Mouse (Mus musculus) limb, embryonic 10.5 days (tissue): ENCODE measurements at regions not wholly inside any gene's neighbourhood (a gene's known extent, or its start where the extent isn't known, plus 50 kb on each side); places are given as distances from the start of the nearest gene placed in this dataset.

ENCODE experiments used
- DNase-seq: peaks from one replicate; pipeline ENCODE4 v3.0.0-alpha.2; 2017; ENCODE audit warnings: low spot score
- H3K27ac ChIP-seq: fragments of 300-500 bp; sonication (generic); 2 replicates; pipeline ENCODE4 v1.5.1; 2016; ENCODE audit warnings: mild to moderate bottlenecking
- H3K27me3 ChIP-seq: fragments of 300-500 bp; sonication (generic); 2 replicates; pipeline ENCODE4 v1.6.1; 2016; ENCODE audit warnings: low read depth, mild to moderate bottlenecking; ENCODE audit not compliant: poor library complexity, severe bottlenecking
- H3K36me3 ChIP-seq: fragments of 300-500 bp; sonication (generic); 2 replicates; pipeline ENCODE4 v1.6.1; 2016; ENCODE audit warnings: mild to moderate bottlenecking, moderate library complexity
- H3K4me1 ChIP-seq: fragments of 300-500 bp; sonication (generic); 2 replicates; pipeline ENCODE4 v1.6.1; 2016
- H3K4me3 ChIP-seq: fragments of 300-500 bp; sonication (generic); 2 replicates; pipeline ENCODE4 v1.5.1; 2016; ENCODE audit warnings: mild to moderate bottlenecking, moderate library complexity
- H3K9me3 ChIP-seq: fragments of 300-500 bp; sonication (generic); replicated peaks from 2 replicates; pipeline ENCODE4 v1.6.1; 2016; ENCODE audit warnings: mild to moderate bottlenecking
- WGBS: fragments of 180-500 bp; shearing (Covaris S2); methylation state at CpG from one replicate; pipeline ENCODE4 v1.1.7; 2016; 5-methylcytosine and 5-hydroxymethylcytosine counted together

DNA sequence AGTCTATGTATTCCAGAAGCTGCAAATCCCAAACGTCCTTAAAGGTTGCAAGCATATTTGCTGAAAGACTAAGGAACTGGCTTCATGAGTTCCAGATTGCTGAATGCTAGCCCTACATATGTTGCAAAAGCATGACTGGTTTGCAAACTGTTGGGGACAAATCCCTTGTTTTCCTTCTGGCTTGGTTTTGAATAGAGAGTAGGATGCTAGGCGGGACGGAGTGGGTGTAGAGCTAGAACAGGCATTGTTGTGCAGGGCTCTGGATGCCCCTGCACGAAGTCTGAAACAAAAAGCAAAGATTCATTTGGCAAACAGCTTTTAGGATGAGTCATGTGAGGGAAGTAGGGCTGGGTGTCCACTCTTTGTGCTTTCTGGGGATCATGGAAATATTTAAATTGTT is 500.9 kb upstream of the Cnksr2 start:
- WGBS, result 66% methylated on average over 4 of the region's 4 CpGs
- DNase-seq, result no peak

DNA sequence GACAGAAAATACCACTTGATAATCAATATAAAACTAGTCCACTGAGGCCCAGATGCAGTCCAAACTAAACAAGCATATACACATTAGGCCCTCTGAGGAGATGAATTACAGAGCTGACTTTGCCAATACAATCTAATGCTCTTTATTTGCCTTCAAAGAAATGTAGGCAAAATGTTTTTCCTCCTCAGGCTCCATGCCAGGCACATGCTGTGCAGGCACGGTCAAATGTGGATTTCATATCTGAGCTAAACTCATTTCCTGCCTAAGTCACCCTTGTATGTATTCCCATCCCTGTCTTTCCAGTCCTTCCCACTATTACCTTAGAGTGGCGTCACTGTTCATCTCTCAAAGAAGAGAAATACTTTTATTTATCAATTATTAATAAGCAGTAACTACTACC is 534.8 kb upstream of the Cnksr2 start:
- H3K4me1 ChIP-seq, result no peaks in the 10 kb centered on the region
- no peak overlapping the region for H3K4me3 ChIP-seq
- H3K9me3 ChIP-seq, result no peaks in the 10 kb centered on the region
- no peak overlapping the region for H3K27ac ChIP-seq
- 91% methylated on average over 2 of the region's 2 CpGs for WGBS
- H3K27me3 ChIP-seq, result no peaks in the 10 kb centered on the region
- DNase-seq, result no peak
- no peaks in the 10 kb centered on the region for H3K36me3 ChIP-seq

More for the DNA sequence above, 500.9 kb upstream of the Cnksr2 start:
- no peaks in the 10 kb centered on the region for H3K36me3 ChIP-seq
- H3K27me3 ChIP-seq, result peaks cover 27% of the 10 kb centered on the region
- no peak overlapping the region for H3K4me3 ChIP-seq
- no peaks in the 10 kb centered on the region for H3K9me3 ChIP-seq
- H3K4me1 ChIP-seq, result no peaks in the 10 kb centered on the region
- no peak overlapping the region for H3K27ac ChIP-seq

DNA sequence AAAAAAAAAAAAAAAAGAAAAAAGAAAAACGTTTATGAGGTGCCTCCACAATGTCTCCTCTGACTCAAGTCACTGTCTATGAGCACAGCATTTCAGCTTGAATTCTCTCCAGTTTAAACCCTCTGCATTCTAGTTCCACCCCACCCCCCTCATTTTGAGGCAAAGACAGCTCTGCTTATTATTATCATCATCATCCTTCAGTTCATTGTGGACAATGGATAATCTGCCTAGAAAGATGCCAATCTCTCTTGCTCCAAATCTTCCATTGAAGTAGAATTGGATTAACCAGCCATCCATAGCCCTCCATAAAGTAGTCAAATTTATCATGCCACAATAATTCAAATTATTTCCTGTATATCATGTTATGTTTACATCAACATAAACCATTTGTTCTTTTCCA is 570.0 kb upstream of the Cnksr2 start:
- DNase-seq, result no peak
- WGBS, result 12% methylated on average over 1 of the region's 1 CpGs
- Histone ChIP-seq H3K4me1 (no peaks in the 10 kb centered on the region), H3K27me3 (peaks cover 50% of the 10 kb centered on the region), H3K9me3 (no peaks in the 10 kb centered on the region), H3K36me3 (no peaks in the 10 kb centered on the region), H3K4me3 (no peak overlapping the region), H3K27ac (no peak overlapping the region)

DNA sequence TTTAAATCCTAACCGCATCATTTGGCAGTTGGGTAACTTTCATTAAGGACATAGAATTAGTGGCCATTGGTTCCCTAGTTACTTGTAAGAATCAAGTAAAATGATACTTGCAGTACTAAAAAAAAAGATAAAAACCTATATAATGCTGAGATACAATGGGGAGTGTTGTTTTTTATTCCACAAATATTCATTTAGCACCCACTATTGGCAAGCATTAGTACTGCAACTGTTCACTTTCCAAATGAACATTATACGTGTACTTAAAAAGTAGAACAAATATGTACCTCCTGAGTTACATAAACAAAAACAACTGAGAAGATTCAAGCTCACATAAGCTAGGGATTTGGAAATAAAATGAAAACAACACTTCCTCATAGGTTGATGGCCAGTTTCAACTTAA is 570.5 kb upstream of the Cnksr2 start:
- Histone ChIP-seq H3K27me3 (peaks cover 55% of the 10 kb centered on the region), H3K27ac (no peak overlapping the region), H3K9me3 (no peaks in the 10 kb centered on the region), H3K4me3 (no peak overlapping the region), H3K36me3 (no peaks in the 10 kb centered on the region), H3K4me1 (no peaks in the 10 kb centered on the region)
- 75% methylated on average over 2 of the region's 2 CpGs for WGBS
- no peak for DNase-seq

DNA sequence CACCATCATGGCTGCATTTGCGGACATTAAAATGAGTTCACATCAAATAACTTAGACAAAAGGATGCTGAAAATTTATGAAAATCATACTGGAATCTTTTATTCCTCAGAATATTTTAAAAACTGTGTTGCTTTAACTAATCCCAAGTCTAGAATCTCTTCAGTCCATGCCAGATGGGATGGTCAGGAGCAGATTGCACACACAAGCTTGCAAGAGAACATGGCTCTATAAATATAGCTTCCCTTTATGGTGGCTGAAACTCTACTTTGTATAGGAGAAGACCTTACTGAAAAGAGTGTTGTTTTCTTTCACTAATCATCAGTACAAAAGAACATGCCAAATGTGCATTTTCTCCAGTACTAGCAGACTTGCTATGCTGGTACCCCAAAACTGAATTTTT is 570.9 kb upstream of the Cnksr2 start:
- no peaks in the 10 kb centered on the region for H3K9me3 ChIP-seq
- H3K36me3 ChIP-seq, result no peaks in the 10 kb centered on the region
- peaks cover 59% of the 10 kb centered on the region for H3K27me3 ChIP-seq
- no peak overlapping the region for H3K4me3 ChIP-seq
- no peaks in the 10 kb centered on the region for H3K4me1 ChIP-seq
- DNase-seq, result no peak
- no peak overlapping the region for H3K27ac ChIP-seq
- 94% methylated on average over 1 of the region's 1 CpGs for WGBS

DNA sequence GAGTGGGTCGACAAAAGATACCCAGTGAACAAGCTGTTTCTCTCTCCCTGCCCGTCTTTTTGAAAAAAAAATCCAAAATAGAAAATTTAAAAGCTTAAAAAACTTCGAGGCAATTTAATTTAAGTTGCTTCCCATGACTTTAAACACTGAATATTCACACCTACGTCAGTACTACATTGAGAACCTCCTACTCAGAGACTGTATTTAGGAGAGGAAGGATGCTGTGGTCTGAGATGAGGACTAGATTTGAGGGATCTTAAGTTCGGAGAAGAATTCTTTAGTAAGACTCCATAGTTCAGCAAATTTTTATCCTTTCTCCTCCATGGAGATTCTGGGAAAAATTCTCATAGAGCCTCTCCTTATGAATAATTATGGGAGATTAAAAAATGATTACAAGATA is 571.4 kb upstream of the Cnksr2 start:
- Histone ChIP-seq H3K36me3 (no peaks in the 10 kb centered on the region), H3K27me3 (peaks cover 63% of the 10 kb centered on the region)
- 74% methylated on average over 5 of the region's 5 CpGs for WGBS

DNA sequence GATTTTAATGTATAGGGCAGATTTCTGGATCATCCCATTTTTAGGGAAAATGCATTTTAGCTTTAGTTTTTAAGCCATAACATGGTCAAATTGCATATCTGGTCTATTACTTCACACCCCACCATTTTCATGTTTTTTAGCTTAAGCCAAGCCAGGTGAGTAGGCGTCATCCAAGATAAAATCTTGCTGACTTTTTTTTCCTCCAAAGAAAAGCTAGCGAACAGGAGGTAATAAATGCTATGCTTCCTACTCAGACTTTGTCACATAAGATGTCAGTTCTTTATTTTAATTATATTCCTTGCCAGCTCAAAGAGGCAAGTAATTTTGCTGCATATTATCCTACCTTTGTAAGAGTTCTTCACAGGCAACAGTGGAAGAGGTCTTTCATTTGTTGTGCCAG is 572.0 kb upstream of the Cnksr2 start:
- no peaks in the 10 kb centered on the region for H3K4me1 ChIP-seq
- no peaks in the 10 kb centered on the region for H3K9me3 ChIP-seq
- H3K27ac ChIP-seq, result no peak overlapping the region
- H3K4me3 ChIP-seq, result no peak overlapping the region
- no peak for DNase-seq
- WGBS, result 79% methylated on average over 2 of the region's 2 CpGs
- no peaks in the 10 kb centered on the region for H3K36me3 ChIP-seq
- peaks cover 67% of the 10 kb centered on the region for H3K27me3 ChIP-seq

More for the DNA sequence above, 571.4 kb upstream of the Cnksr2 start:
- no peak for DNase-seq
- no peaks in the 10 kb centered on the region for H3K9me3 ChIP-seq
- H3K27ac ChIP-seq, result no peak overlapping the region
- H3K4me1 ChIP-seq, result no peaks in the 10 kb centered on the region
- H3K4me3 ChIP-seq, result no peak overlapping the region

DNA sequence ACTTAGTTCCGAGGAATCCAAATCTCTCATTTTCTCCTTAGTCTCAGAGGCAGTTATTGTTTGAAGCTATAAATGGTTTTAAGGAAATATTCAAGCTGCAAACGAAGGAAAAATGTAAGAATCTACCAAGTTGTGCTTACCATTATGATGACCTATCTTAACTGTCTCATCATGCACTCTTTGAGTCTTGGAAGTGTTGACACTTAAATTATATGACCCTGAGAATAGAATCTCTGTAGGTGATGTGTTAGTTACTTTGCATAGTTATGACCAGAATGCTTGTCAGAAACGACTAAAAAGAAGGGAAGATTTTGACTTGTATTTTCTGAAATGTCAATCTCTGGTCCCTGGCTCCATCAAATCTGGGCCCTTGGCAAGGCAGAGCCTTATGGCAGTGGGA is 582.7 kb upstream of the Rps6ka3 start:
- 73% methylated on average over 3 of the region's 3 CpGs for WGBS
- no peak for DNase-seq
- peaks cover 73% of the 10 kb centered on the region for H3K27me3 ChIP-seq
- H3K27ac ChIP-seq, result no peak overlapping the region
- H3K9me3 ChIP-seq, result no peaks in the 10 kb centered on the region
- no peaks in the 10 kb centered on the region for H3K4me1 ChIP-seq
- H3K36me3 ChIP-seq, result no peaks in the 10 kb centered on the region
- H3K4me3 ChIP-seq, result no peak overlapping the region

DNA sequence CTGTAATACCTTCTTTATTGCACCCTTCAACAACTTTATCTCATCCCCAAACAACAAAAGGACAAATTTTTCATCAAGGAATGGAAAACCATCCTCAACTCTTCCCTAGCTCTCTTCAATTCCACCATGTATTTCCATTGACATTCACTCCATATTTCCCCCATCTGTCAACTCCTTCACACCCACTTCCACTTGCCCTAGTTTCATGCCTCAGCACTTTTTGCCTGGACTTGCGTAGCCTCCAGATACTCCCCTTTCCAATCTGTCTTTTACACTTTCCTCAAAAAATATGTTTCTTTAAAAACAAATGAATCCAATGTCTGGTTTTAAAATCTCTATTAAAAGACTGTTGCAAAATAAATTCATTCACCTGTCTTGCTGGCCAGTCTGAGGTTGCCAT is 577.7 kb upstream of the Rps6ka3 start:
- H3K4me3 ChIP-seq, result no peak overlapping the region
- no peaks in the 10 kb centered on the region for H3K4me1 ChIP-seq
- 91% methylated on average over 1 of the region's 1 CpGs for WGBS
- H3K27me3 ChIP-seq, result peaks cover 69% of the 10 kb centered on the region
- H3K9me3 ChIP-seq, result no peaks in the 10 kb centered on the region
- DNase-seq, result no peak
- H3K36me3 ChIP-seq, result no peaks in the 10 kb centered on the region
- no peak overlapping the region for H3K27ac ChIP-seq

DNA sequence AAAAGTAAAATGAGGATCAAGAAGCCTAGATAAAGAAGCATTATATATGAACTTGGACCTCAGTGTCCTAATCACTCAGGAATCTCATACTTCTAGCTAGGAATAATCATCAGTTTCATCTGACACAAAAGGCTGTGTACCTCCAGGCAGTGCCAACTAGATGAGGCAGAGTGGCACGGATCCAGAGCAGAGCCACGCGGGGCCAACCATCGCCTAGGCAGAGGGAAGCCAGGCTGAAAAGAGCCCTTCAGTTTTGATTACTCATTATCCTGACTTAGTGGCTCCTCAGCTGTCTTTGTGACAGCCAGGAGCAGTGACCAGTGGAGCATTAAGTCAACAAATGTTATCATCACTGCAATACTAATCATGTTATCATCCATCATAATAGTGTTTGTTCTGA is 557.9 kb upstream of the Rps6ka3 start:
- DNase-seq, result no peak
- Histone ChIP-seq H3K4me1 (no peaks in the 10 kb centered on the region), H3K36me3 (no peaks in the 10 kb centered on the region), H3K27ac (no peak overlapping the region), H3K9me3 (no peaks in the 10 kb centered on the region), H3K27me3 (peaks cover 19% of the 10 kb centered on the region; the same call in 1 of the 2 replicates), H3K4me3 (no peak overlapping the region)
- WGBS, result 82% methylated on average over 4 of the region's 4 CpGs

DNA sequence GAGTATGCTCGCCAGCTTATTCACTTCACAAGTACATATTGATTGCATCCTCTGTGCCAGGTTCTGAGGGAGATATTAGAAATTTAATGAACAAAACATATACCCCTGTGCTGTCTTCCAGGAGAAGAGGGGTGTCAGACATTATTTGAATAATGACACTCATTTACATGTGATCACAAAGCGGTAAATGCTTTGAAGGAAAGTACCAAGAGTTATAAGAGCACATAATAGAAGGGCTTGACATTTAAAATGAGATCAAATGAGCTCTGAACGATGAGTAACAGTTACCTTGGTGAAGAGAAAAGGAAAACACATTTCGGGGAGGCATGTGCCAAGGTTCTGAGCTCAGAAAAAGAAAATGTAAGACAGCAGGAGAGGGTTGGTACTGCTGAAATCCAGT is 553.9 kb upstream of the Rps6ka3 start:
- Histone ChIP-seq H3K36me3 (no peaks in the 10 kb centered on the region), H3K4me3 (no peak overlapping the region), H3K4me1 (no peaks in the 10 kb centered on the region), H3K27ac (no peak overlapping the region), H3K27me3 (peaks cover 10% of the 10 kb centered on the region; the same call in 1 of the 2 replicates), H3K9me3 (no peaks in the 10 kb centered on the region)
- WGBS, result 78% methylated on average over 4 of the region's 4 CpGs
- DNase-seq, result no peak

DNA sequence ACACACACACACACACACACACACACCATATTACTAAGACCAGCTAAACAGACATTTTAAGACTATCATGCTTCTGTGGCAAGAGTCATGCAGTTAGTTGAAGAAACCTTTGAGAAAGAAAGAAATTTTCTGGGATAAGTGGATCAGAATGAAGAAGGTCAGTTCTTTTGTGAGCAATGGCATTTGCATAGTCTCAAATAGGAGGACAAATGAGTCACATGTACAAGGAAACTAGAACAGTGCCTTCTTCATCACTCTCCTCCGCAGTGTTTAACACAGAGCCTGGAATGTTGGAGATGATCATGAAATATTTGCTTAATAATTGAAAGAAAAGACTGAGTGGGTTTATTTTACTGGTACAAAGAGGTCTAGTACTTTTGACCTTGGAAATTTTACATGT is 515.9 kb upstream of the Rps6ka3 start:
- Histone ChIP-seq H3K4me1 (no peaks in the 10 kb centered on the region), H3K9me3 (no peaks in the 10 kb centered on the region), H3K4me3 (no peak overlapping the region), H3K27me3 (no peaks in the 10 kb centered on the region), H3K27ac (no peak overlapping the region), H3K36me3 (no peaks in the 10 kb centered on the region)
- no peak for DNase-seq
- WGBS, result 96% methylated on average over 1 of the region's 1 CpGs

DNA sequence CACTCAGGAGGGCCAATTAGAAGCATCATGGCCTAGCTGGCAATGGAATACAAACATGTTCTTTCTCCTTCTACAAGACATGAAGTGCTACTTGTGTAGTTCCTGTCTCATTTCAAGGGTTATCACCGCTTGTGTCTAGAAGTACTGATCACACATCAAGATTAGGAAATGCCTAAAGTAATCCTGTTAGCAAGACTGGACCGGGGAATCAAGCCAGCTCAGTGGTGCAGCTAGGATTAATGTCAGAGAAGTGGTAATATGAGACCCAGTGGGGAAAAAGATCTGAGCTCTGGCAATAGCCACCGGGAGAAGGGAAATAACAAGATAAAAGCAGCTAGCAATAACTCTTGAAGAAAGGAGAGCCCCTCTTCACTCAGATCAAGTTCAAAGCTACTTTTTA is 506.7 kb upstream of the Rps6ka3 start:
- Histone ChIP-seq H3K27me3 (peaks cover 37% of the 10 kb centered on the region; the same call in 1 of the 2 replicates), H3K9me3 (no peaks in the 10 kb centered on the region), H3K4me1 (no peaks in the 10 kb centered on the region), H3K4me3 (no peak overlapping the region), H3K36me3 (no peaks in the 10 kb centered on the region), H3K27ac (no peak overlapping the region)
- no peak for DNase-seq
- 50% methylated on average over 3 of the region's 3 CpGs for WGBS

DNA sequence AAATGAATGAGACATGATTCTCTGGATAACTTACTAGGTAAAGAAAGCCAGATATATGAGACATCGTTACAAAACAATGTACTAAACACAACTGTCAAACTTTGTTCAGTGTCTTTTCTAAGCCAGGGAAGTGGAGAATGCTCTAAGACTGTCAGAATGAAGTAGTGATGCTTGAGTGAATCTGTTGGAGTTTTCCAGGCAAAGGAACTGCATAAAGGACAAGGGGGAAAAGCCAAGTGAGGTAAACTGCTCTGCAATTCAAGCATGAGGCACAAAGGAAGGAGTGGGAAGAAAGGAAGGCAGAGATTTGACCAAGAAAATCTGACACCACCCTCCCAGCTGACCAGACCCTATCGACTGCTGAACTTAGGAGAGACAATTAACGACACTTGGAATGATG is 500.3 kb upstream of the Rps6ka3 start:
- no peaks in the 10 kb centered on the region for H3K4me1 ChIP-seq
- no peaks in the 10 kb centered on the region for H3K9me3 ChIP-seq
- H3K27ac ChIP-seq, result no peak overlapping the region
- DNase-seq, result no peak
- peaks cover 46% of the 10 kb centered on the region for H3K27me3 ChIP-seq
- 90% methylated on average over 3 of the region's 3 CpGs for WGBS
- H3K36me3 ChIP-seq, result no peaks in the 10 kb centered on the region
- no peak overlapping the region for H3K4me3 ChIP-seq
